Mouse (Mus musculus): ENCODE measurements at regions not wholly inside any gene's neighbourhood (a gene's known extent, or its start where the extent isn't known, plus 50 kb on each side); places are given as distances from the start of the nearest gene placed in this dataset.

DNA sequence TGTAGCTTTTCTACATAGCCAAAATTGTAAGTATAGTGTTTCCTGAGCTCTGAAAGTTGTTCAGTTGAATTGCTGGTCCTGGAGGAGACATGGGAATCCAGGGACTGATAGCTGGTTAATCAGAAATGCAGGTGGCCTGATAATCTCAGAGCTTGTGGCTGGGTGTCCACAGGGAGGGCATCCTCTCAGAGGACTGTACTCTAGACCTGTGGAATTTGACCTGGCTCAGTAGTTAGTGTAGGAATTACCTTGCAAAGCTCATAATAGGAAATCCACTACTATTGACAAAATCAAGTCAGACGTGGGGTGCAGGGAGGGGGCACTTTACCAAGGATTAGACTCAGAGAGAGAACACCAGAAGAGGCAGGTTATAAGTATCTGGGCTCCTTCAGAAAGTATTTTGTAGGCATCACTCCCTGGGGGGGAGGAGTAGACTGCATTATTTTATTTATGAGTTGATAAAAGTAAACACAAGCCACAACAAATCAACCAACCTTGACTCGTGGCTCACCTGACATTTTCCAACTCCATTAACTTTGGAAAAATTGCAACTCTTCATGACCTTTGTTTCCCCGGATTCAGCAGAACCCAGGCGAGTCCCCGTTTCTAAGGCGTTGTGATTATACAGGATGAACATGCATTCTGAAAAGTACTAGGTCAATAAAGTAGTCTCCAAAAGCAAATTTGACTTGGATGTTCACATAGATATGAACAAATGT lies 357.9 kb upstream of the Ddhd1 start:
- TF ChIP-seq POLR2A (IDR thresholded peaks at IDR 0.05; ENCODE audit: control insufficient read depth in 1 of 2, insufficient read depth in 1 of 2, low read depth in 1 of 2, low read length in 2 of 2, poor library complexity in 1 of 2) = no peak
- no peak for TF ChIP-seq RCOR1 (IDR thresholded peaks at IDR 0.05; ENCODE audit: low read depth, low read length)
- TF ChIP-seq ZNF384 (IDR thresholded peaks at IDR 0.05; ENCODE audit: low read depth, low read length) = no peak
- TF ChIP-seq ZMIZ1 (IDR thresholded peaks at IDR 0.05; ENCODE audit: low read depth, low read length) = no peak

Measured in MEL (cell line).